Mouse (Mus musculus) C2C12 (cell line): Measurements from ENCODE around the gene Nudcd3.

Source experiments
- CEBPB ChIP-seq: IDR thresholded peaks from one replicate; pipeline ENCODE4 v1.6.1; 2011; ENCODE audit warnings: low read depth, mild to moderate bottlenecking, control low read depth, moderate library complexity
- CTCF ChIP-seq: IDR thresholded peaks from one replicate; pipeline ENCODE4 v1.5.1; 2011; ENCODE audit not compliant: control insufficient read depth, insufficient read depth, insufficient read length
- FOSL1 ChIP-seq: IDR thresholded peaks from one replicate; pipeline ENCODE4 v1.8.0; 2011; ENCODE audit warnings: mild to moderate bottlenecking, low read length; ENCODE audit not compliant: poor library complexity, insufficient read depth, severe bottlenecking
- MAX ChIP-seq: IDR thresholded peaks from one replicate; pipeline ENCODE4 v1.6.1; 2011; ENCODE audit warnings: mild to moderate bottlenecking, control low read depth
- MYOD1 ChIP-seq: IDR thresholded peaks from one replicate; pipeline ENCODE4 v1.6.1; 2011; ENCODE audit warnings: low read depth; ENCODE audit not compliant: control insufficient read depth, insufficient read length
- USF1 ChIP-seq: IDR thresholded peaks from one replicate; pipeline ENCODE4 v1.6.1; 2011; ENCODE audit warnings: low read depth, mild to moderate bottlenecking, control low read depth, moderate library complexity

DNA sequence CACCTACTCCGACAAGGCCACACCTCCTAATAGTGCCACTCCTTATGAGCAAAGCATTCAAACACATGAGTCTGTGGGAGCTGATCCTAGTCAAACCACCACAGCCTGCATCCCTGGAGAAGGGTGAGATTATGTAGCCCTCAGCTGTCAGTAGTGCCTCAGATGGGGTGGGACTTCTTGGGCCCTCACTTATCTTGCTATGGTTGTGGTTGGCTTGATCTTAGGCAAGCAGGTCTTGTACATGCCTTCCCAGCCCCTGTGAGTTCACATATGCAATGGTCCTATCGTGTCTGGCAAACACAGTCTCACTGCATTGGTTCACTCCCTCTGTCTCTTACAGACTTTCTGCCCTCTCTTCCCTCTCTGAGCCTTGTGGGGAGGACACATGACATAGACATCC lies 6.9 kb upstream of the Nudcd3 start:
- TF ChIP-seq CTCF: no peak
- no peak for TF ChIP-seq USF1
- no peak for TF ChIP-seq FOSL1
- TF ChIP-seq CEBPB: no peak
- no peak for TF ChIP-seq MYOD1
- TF ChIP-seq MAX: no peak
